Mouse (Mus musculus) midbrain, embryonic 12.5 days (tissue): ENCODE measurements around the gene Snx29. TPM values are rescaled to one million over a fixed set of nuclear protein-coding genes. Genes with fewer than 3 reads are reported as not detected.
A peak's percentile ranks its signal among the peaks of the same experiment; 100 is the strongest.

ENCODE experiments used
- ATAC-seq: fragments of 200-750 bp; cut with Nextera tagmentation; 2 replicates; pipeline ENCODE4 v1.8.0; 2017; ENCODE audit warnings: low read depth, moderate TSS enrichment, moderate library complexity; ENCODE audit not compliant: low FRiP score
- H3K27ac ChIP-seq: fragments of 300-500 bp; sonication (generic); replicated peaks from 2 replicates; pipeline ENCODE4 v1.5.1; 2016; ENCODE audit warnings: mild to moderate bottlenecking
- H3K27me3 ChIP-seq: fragments of 300-500 bp; sonication (generic); 2 replicates; pipeline ENCODE4 v1.6.1; 2016; ENCODE audit warnings: mild to moderate bottlenecking
- H3K36me3 ChIP-seq: fragments of 300-500 bp; sonication (generic); 2 replicates; pipeline ENCODE4 v1.6.1; 2016
- H3K4me1 ChIP-seq: fragments of 300-500 bp; sonication (generic); 2 replicates; pipeline ENCODE4 v1.6.1; 2016
- H3K4me2 ChIP-seq: fragments of 300-500 bp; sonication (generic); replicated peaks from 2 replicates; pipeline ENCODE4 v1.6.1; 2016; ENCODE audit warnings: mild to moderate bottlenecking, moderate library complexity
- H3K4me3 ChIP-seq: fragments of 300-500 bp; sonication (generic); 2 replicates; pipeline ENCODE4 v1.5.1; 2016; ENCODE audit warnings: mild to moderate bottlenecking
- H3K9ac ChIP-seq: fragments of 300-500 bp; sonication (generic); replicated peaks from 2 replicates; pipeline ENCODE4 v1.6.1; 2016; ENCODE audit warnings: mild to moderate bottlenecking, moderate library complexity
- H3K9me3 ChIP-seq: fragments of 300-500 bp; sonication (generic); 2 replicates; pipeline ENCODE4 v1.6.1; 2016; ENCODE audit warnings: mild to moderate bottlenecking
- WGBS: fragments of 180-500 bp; shearing (Covaris S2); methylation state at CpG from one replicate; pipeline ENCODE4 v1.1.7; 2016; 5-methylcytosine and 5-hydroxymethylcytosine counted together
- polyA plus RNA-seq: library from polyadenylated mRNA; unstranded; fragments of >200 nt; fragmentation: Nextera tagmentation; extraction: Ambion mirVana; gene quantifications from 2 replicates; pipeline ENCODE4 v1.2.1, GENCODE M21; 2016

The Snx29 gene
- polyA plus RNA-seq, 1 experiment from 2014 or later, result 19.6 TPM

- Histone ChIP-seq H3K36me3 (no peaks in the 10 kb centered on the region), H3K27ac (no peak overlapping the region), H3K4me2 (no peak overlapping the region), H3K9ac (no peak overlapping the region), H3K4me3 (no peak overlapping the region), H3K27me3 (no peaks in the 10 kb centered on the region), H3K4me1 (peaks cover 5% of the 10 kb centered on the region; the same call in 1 of the 2 replicates), H3K9me3 (no peaks in the 10 kb centered on the region)
- 78% methylated on average over 9 of the region's 9 CpGs for WGBS
- no peak for ATAC-seq
These were observed 368.9 kb downstream of the Snx29 start for GRCm38 (mm10) chr16:11691487-11692200.

GRCm38 (mm10) chr16:11692744-11693143 is 370.0 kb downstream of the Snx29 start:
- H3K27ac ChIP-seq, result no peak overlapping the region
- no peaks in the 10 kb centered on the region for H3K27me3 ChIP-seq
- no peaks in the 10 kb centered on the region for H3K9me3 ChIP-seq
- H3K4me1 ChIP-seq, result peaks cover 5% of the 10 kb centered on the region; the same call in 1 of the 2 replicates
- WGBS, result 69% methylated on average over 5 of the region's 5 CpGs
- H3K4me2 ChIP-seq, result no peak overlapping the region
- no peak for ATAC-seq
- H3K36me3 ChIP-seq, result no peaks in the 10 kb centered on the region
- H3K4me3 ChIP-seq, result no peak overlapping the region
- no peak overlapping the region for H3K9ac ChIP-seq

GRCm38 (mm10) chr16:11694386-11694785 is 371.7 kb downstream of the Snx29 start:
- H3K4me2 ChIP-seq, result no peak overlapping the region
- H3K27me3 ChIP-seq, result no peaks in the 10 kb centered on the region
- H3K4me3 ChIP-seq, result no peak overlapping the region
- 77% methylated on average over 4 of the region's 4 CpGs for WGBS
- peaks cover 5% of the 10 kb centered on the region; the same call in 1 of the 2 replicates for H3K4me1 ChIP-seq
- H3K27ac ChIP-seq, result no peak overlapping the region
- no peaks in the 10 kb centered on the region for H3K9me3 ChIP-seq
- no peaks in the 10 kb centered on the region for H3K36me3 ChIP-seq
- H3K9ac ChIP-seq, result no peak overlapping the region
- ATAC-seq, result no peak

GRCm38 (mm10) chr16:11696767-11697166 is 374.1 kb downstream of the Snx29 start:
- WGBS, result 68% methylated on average over 3 of the region's 3 CpGs
- H3K36me3 ChIP-seq, result no peaks in the 10 kb centered on the region
- no peak overlapping the region for H3K27ac ChIP-seq
- no peak for ATAC-seq
- H3K4me1 ChIP-seq, result peaks cover 2% of the 10 kb centered on the region; the same call in 1 of the 2 replicates
- no peaks in the 10 kb centered on the region for H3K9me3 ChIP-seq
- no peak overlapping the region for H3K4me3 ChIP-seq
- H3K4me2 ChIP-seq, result no peak overlapping the region
- H3K27me3 ChIP-seq, result no peaks in the 10 kb centered on the region
- H3K9ac ChIP-seq, result no peak overlapping the region

- Histone ChIP-seq H3K4me1 (no peaks in the 10 kb centered on the region), H3K9ac (no peak overlapping the region), H3K27ac (no peak overlapping the region), H3K36me3 (no peaks in the 10 kb centered on the region), H3K27me3 (no peaks in the 10 kb centered on the region), H3K9me3 (no peaks in the 10 kb centered on the region), H3K4me3 (no peak overlapping the region), H3K4me2 (no peak overlapping the region)
- peak; percentile 49; the same call in 1 of the 2 replicates for ATAC-seq
- WGBS, result 69% methylated on average over 8 of the region's 8 CpGs
These were observed 375.1 kb downstream of the Snx29 start for GRCm38 (mm10) chr16:11697710-11698357.

GRCm38 (mm10) chr16:11701579-11701978 is 378.9 kb downstream of the Snx29 start:
- Histone ChIP-seq H3K9me3 (no peaks in the 10 kb centered on the region), H3K36me3 (no peaks in the 10 kb centered on the region), H3K4me3 (no peak overlapping the region), H3K27ac (no peak overlapping the region), H3K4me2 (no peak overlapping the region), H3K27me3 (no peaks in the 10 kb centered on the region), H3K4me1 (no peaks in the 10 kb centered on the region; the same call in 1 of the 2 replicates), H3K9ac (no peak overlapping the region)
- 83% methylated on average over 1 of the region's 1 CpGs for WGBS
- ATAC-seq, result no peak

GRCm38 (mm10) chr16:11704096-11704495 is 381.4 kb downstream of the Snx29 start:
- Histone ChIP-seq H3K27me3 (no peaks in the 10 kb centered on the region), H3K4me1 (no peaks in the 10 kb centered on the region; the same call in 1 of the 2 replicates), H3K4me3 (no peak overlapping the region), H3K36me3 (no peaks in the 10 kb centered on the region), H3K9ac (no peak overlapping the region), H3K9me3 (no peaks in the 10 kb centered on the region), H3K27ac (no peak overlapping the region), H3K4me2 (no peak overlapping the region)
- WGBS, result 74% methylated on average over 5 of the region's 5 CpGs
- no peak for ATAC-seq

GRCm38 (mm10) chr16:11705456-11705855 is 382.7 kb downstream of the Snx29 start:
- H3K27ac ChIP-seq, result no peak overlapping the region
- 81% methylated on average over 4 of the region's 4 CpGs for WGBS
- no peak overlapping the region for H3K9ac ChIP-seq
- no peaks in the 10 kb centered on the region for H3K27me3 ChIP-seq
- no peaks in the 10 kb centered on the region for H3K36me3 ChIP-seq
- H3K4me3 ChIP-seq, result no peak overlapping the region
- no peak overlapping the region for H3K4me2 ChIP-seq
- peaks cover 2% of the 10 kb centered on the region for H3K4me1 ChIP-seq
- H3K9me3 ChIP-seq, result no peaks in the 10 kb centered on the region
- ATAC-seq, result no peak

- H3K36me3 ChIP-seq, result no peaks in the 10 kb centered on the region
- no peak overlapping the region for H3K4me2 ChIP-seq
- WGBS, result 96% methylated on average over 2 of the region's 2 CpGs
These were observed 385.4 kb downstream of the Snx29 start for GRCm38 (mm10) chr16:11708097-11708496.

GRCm38 (mm10) chr16:11709382-11709781 is 386.7 kb downstream of the Snx29 start:
- ATAC-seq, result no peak
- Histone ChIP-seq H3K27ac (no peak overlapping the region), H3K4me3 (no peak overlapping the region), H3K27me3 (no peaks in the 10 kb centered on the region), H3K9ac (no peak overlapping the region), H3K4me2 (no peak overlapping the region), H3K36me3 (no peaks in the 10 kb centered on the region), H3K9me3 (no peaks in the 10 kb centered on the region), H3K4me1 (peaks cover 4% of the 10 kb centered on the region)
- 80% methylated on average over 4 of the region's 4 CpGs for WGBS

More at GRCm38 (mm10) chr16:11708097-11708496, 385.4 kb downstream of the Snx29 start:
- Histone ChIP-seq H3K27me3 (no peaks in the 10 kb centered on the region), H3K4me1 (peaks cover 4% of the 10 kb centered on the region), H3K9me3 (no peaks in the 10 kb centered on the region), H3K27ac (no peak overlapping the region), H3K4me3 (no peak overlapping the region), H3K9ac (no peak overlapping the region)
- no peak for ATAC-seq

- Histone ChIP-seq H3K4me1 (peaks cover 4% of the 10 kb centered on the region; the same call in 1 of the 2 replicates), H3K27ac (no peak overlapping the region), H3K9ac (no peak overlapping the region), H3K4me3 (no peak overlapping the region), H3K9me3 (no peaks in the 10 kb centered on the region), H3K27me3 (no peaks in the 10 kb centered on the region), H3K36me3 (no peaks in the 10 kb centered on the region), H3K4me2 (no peak overlapping the region)
- WGBS, result 66% methylated on average over 5 of the region's 5 CpGs
- no peak for ATAC-seq
These were observed 387.4 kb downstream of the Snx29 start for GRCm38 (mm10) chr16:11709999-11710667.

GRCm38 (mm10) chr16:11713265-11713865 is 390.7 kb downstream of the Snx29 start:
- H3K27ac ChIP-seq, result no peak overlapping the region
- no peaks in the 10 kb centered on the region for H3K9me3 ChIP-seq
- H3K4me2 ChIP-seq, result no peak overlapping the region
- WGBS, result 31% methylated on average over 2 of the region's 2 CpGs
- H3K9ac ChIP-seq, result no peak overlapping the region
- H3K4me1 ChIP-seq, result peaks cover 4% of the 10 kb centered on the region; the same call in 1 of the 2 replicates
- no peak for ATAC-seq
- no peaks in the 10 kb centered on the region for H3K36me3 ChIP-seq
- H3K27me3 ChIP-seq, result no peaks in the 10 kb centered on the region
- no peak overlapping the region for H3K4me3 ChIP-seq
